Mouse (Mus musculus) urinary bladder, postnatal 10 days (tissue): Measurements from ENCODE around the gene Tfap2b.

Experiments
- DNase-seq: peaks from one replicate; pipeline ENCODE4 v3.0.0; 2022; ENCODE audit warnings: low spot score

The Tfap2b gene

DNA sequence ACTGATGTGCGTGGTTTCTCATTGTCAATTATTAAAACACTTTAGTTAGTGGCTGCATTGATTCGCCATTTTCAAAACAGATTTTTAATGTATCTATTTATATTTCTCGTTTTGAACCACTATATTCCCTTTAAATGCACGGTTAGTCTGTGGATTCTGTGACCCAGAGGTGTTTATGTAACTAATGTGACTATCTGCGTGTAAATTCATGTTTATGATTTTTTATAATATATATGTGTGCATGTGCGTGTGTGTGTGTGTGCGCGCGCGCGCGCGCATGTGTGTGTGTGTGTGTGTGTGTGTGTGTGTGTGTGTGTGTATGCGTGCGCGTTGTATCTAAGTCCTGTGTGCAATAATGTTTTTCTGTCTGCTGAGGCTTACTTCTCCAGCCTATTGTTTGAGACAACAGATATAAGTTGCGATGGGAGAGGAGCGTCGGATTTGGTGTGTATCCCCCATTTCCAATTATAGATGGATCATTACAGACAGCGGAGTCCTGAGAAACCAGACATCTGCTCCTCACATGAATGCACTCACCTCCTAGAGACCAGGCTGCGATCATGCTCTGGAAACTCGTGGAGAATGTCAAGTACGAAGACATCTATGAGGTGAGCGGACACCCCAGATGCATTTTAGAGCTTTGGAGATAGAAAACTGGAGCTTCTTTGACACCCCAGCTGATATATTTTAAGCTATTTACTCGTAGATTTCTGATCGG is at the start of gene Tfap2b:
Tfap2b (plus strand) TSS at position 274 of the 718 bp plus-strand sequence.
- no peak for DNase-seq

GRCm38 (mm10) chr1:19178742-19179397 is 29.8 kb upstream of the Tfap2b start:
- no peak for DNase-seq

DNA sequence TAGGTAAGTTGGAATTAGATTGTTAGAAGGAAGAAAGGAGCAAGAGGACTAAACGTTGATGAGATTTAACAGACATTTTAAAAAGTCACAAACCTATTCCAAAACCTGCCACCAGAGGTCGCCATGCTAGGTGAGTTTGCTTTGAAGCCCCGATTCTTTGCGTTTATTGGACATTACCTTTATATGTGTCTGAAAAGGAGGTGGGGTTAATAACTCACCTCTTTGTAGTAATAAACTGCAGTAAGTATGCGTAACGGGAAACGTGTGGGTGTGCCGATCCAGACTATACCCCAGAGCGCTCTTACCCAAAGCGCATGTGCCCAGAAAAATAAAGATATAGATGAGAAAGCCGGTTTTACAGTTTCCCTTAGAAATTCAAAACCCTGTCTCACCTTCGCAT is 3.1 kb upstream of the Tfap2b start:
- DNase-seq = no peak

DNA sequence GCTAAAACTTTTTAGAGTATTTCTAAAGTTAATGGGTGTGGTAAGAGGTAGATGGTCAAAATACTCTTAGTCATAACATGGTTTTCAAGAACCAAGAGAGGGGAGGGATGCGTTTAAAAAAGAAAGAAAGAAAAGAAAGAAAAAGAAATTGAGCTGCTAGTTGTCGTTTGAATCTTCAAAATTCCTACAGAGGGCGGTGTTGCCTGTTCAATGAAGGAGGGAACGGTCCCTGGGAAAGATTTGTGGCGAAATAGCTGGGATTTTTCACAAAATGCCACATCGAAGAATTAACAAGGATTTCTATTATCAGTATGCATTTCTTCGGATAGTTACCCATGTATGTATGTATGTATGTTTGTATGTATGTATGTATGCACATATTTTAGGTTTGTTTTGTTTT is 2.5 kb upstream of the Tfap2b start:
- DNase-seq = no peak

DNA sequence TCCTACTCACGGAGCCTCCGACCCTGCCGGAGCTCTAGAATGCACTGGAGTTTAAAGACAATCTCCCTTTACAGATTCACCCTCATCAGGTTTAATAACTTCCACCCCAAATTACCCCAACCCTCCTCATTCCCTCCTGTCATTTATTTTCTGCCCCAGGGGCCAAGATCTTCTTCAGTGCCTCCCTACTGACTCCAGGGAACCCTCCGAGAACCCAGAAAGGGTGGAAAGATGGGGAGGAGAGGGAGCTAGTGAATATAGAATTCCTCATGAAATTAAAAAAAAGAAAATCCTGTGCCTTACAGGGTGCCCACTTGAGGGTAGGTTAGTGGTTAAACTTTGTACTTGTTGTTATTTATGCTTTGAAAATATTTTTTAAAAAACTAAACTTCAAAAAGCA is 1.1 kb upstream of the Tfap2b start:
- DNase-seq = no peak

DNA sequence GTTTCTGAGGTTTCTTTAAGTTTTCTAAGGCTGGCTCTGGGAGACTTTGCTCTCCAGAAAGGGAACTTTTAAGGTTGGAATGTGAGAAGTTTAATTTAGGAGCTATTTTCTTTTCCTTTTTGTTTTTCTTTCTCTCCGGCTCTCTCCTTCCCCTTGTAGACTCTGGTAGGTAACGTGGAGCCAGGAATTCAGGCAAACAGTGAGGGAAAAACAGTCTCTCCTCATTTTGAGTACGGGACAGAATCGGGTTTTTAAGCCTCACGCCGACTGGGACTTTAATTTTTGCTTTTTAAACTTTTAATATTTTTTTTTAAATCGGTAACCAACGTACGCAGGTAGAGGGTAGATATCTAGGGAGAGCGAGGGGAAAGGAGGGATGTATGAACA is 638 bp downstream of the Tfap2b start:
- DNase-seq = no peak

DNA sequence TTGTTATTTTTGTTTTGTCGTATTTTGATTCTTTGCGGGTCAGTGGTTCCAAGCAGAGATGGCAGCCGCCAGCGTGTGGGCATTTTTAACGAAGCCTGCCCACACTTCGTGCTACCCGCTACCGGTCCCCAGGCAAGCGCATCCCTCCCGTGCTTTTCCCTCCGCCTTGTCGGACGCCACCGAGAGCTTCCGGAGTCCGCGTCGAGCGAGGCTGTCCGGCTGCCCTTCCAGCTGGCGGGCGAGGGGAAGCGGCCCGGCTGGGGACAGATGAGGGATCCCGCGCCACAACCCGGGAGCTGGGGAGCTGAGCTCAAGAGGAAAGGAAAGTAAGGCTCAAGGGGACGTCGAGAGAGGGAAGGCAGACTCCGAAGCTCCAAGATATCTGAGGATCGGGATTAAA is 1.1 kb downstream of the Tfap2b start:
- no peak for DNase-seq

- no peak for DNase-seq
Observed at GRCm38 (mm10) chr1:19210215-19211032, 1.7 kb downstream of the Tfap2b start.

DNA sequence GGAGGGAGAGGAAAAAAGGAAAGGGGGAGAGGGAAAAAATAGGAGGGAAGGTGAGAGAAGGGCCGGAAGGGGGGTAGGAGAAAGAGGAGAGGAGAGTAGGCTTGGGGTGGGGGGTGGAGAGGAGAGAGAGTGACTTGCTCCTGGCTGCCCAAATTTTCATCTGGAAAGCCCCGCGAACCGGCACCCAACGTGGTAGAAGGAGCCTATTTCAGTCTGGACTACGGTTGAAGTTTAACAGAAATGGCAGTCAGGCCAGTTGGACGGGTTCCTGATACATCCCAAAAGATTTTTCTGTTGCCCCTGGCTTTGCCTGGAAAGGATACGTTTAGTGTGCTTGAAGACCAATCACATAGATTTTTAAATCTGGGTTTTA is 2.3 kb downstream of the Tfap2b start:
- no peak for DNase-seq

GRCm38 (mm10) chr1:19211546-19212154 is 2.9 kb downstream of the Tfap2b start:
- DNase-seq = no peak

GRCm38 (mm10) chr1:19212691-19213090 is 4.0 kb downstream of the Tfap2b start:
- DNase-seq = no peak

GRCm38 (mm10) chr1:19213171-19213570 is 4.5 kb downstream of the Tfap2b start:
- DNase-seq = no peak

GRCm38 (mm10) chr1:19213851-19214395 is 5.2 kb downstream of the Tfap2b start:
- DNase-seq = no peak

- no peak for DNase-seq
Observed at GRCm38 (mm10) chr1:19217391-19217790, 8.7 kb downstream of the Tfap2b start.

DNA sequence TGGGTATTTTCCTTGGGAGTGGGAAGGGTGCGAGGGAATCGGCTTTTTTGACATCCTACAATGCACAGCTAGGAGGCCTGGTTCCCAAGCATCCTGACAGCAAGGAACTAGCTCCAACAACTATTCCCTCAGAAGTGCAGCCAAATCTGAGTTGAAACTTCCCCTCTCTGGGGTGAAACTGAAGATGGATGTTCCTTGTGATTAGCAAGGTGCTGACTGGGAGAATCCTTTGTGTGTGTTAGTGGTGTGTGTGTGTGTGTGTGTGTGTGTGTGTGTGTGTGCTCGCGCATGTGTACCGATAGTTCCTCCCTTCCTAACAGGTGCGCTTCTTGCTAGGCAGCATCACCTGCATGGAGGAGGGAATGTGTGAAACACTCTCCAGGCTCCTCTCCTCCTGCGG is 9.5 kb downstream of the Tfap2b start:
- DNase-seq = no peak

DNA sequence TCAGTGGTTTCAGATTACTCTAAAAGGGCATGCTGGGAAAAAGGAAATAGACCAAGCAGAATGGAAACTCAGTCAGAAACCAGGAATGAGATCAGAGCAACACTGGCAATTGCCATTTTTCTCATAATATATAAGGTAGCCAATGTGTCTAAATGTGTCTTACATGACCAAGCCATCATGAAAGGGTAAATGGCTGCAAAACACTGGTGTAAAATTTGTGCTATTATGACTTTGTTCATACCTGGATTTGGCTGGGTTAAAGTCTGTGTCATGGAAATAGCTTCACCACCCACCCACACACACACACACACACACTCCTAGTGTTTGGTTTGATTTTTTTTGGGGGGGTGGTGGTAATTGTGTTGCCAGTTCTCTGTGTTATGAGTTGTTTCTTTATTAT is 10.7 kb downstream of the Tfap2b start:
- DNase-seq = no peak

DNA sequence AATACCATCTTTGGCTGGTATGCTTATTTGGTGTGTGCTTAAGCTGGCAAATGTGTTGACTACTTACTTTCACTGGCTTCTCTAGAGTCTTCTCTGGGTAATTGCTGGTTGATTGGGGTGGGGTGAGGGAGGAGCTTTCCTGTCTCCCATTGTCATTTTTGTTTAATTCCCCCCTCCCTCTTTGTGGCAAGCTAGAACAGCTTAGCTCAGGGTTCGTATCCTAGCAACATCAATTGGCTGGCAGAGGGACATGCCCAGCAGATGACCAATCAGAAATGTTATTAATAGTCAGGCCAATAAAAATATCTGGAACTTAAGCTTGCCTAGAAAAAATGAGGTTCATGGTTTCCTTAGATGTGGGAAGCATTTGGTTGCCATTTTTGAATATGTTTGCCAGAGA is 11.8 kb downstream of the Tfap2b start:
- no peak for DNase-seq

GRCm38 (mm10) chr1:19221601-19222000 is 12.9 kb downstream of the Tfap2b start:
- DNase-seq = no peak

GRCm38 (mm10) chr1:19226699-19227098 is 18.0 kb downstream of the Tfap2b start:
- no peak for DNase-seq

DNA sequence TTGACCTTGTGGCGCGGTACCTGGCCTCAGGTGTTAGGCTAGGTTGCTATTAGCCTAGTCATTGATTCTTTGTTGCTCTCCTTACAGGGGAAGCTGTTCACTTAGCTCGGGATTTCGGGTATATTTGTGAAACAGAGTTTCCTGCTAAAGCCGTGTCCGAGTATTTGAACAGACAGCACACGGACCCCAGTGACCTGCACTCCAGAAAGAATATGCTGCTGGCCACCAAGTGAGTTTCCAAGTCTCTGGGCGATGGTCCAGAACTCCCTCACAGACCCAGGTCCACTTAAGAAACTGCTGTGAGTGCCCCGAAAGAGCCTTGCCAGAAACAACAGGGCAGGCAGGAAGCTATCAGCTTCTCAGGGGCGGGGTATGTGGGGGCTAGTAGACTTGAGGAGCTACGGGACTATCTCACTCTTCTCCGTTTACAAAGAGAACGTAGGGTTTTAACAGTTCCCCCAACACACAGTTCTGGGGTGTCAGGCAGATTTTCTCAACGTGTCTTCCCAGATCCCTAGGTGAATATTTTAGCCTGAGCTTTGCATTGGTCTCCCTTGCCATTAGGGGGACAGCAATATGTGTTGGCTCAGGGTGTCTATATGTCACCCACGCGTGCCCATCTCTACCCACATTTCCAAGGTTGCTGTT is 22.3 kb downstream of the Tfap2b start:
- no peak for DNase-seq

- DNase-seq = no peak
Observed at GRCm38 (mm10) chr1:19231574-19232080, 22.9 kb downstream of the Tfap2b start.

GRCm38 (mm10) chr1:19232743-19233142 is 24.0 kb downstream of the Tfap2b start:
- DNase-seq = no peak
